Mouse (Mus musculus): Measurements from ENCODE around the gene Zmynd11. TPM values are rescaled to one million over a fixed set of nuclear protein-coding genes. Genes with fewer than 3 reads are reported as not detected.

The Zmynd11 gene
- polyA plus RNA-seq, 1 experiment from 2014 or later, result 119 TPM

- WGBS, result under 1% methylated on average over 62 of the region's 111 CpGs
- no peaks in the 10 kb centered on the region for H3K36me3 ChIP-seq (ENCODE audit: control insufficient read depth, insufficient read depth, low read length)
- peak overlapping the region; percentile 91 for H3K4me3 ChIP-seq (ENCODE audit: low read length)
- ATAC-seq (ENCODE audit: low FRiP score, low TSS enrichment), result peak; percentile 80
- H3K9me3 ChIP-seq (ENCODE audit: control insufficient read depth, low read length), result no peaks in the 10 kb centered on the region
- no peaks in the 10 kb centered on the region for H3K27me3 ChIP-seq (ENCODE audit: control insufficient read depth, insufficient read depth, low read length)
- peak overlapping the region; percentile 74 for H3K4me2 ChIP-seq (replicated peaks; ENCODE audit: low read depth, low read length)
- H3K27ac ChIP-seq (ENCODE audit: low read depth, low read length), result peak overlapping the region; percentile 99
- H3K4me1 ChIP-seq (ENCODE audit: control insufficient read depth, insufficient read depth, low read length), result peaks cover 21% of the 10 kb centered on the region
- H3K9ac ChIP-seq (ENCODE audit: low read depth, low read length), result peak overlapping the region; percentile 100
These were observed 1.1 kb downstream of the Zmynd11 start for GRCm38 (mm10) chr13:9763828-9764645.

- 3% methylated on average over 21 of the region's 21 CpGs for WGBS
- peak overlapping the region; percentile 74 for H3K4me2 ChIP-seq (replicated peaks; ENCODE audit: low read depth, low read length)
- no peaks in the 10 kb centered on the region for H3K9me3 ChIP-seq (ENCODE audit: control insufficient read depth, low read length)
- H3K4me3 ChIP-seq (ENCODE audit: low read length), result peak overlapping the region; percentile 91
- H3K9ac ChIP-seq (ENCODE audit: low read depth, low read length), result peak overlapping the region; percentile 100
- peaks cover 21% of the 10 kb centered on the region for H3K4me1 ChIP-seq (ENCODE audit: control insufficient read depth, insufficient read depth, low read length)
- H3K27ac ChIP-seq (ENCODE audit: low read depth, low read length), result peak overlapping the region; percentile 99
- peak; percentile 28; the same call in 1 of the 2 replicates for ATAC-seq (ENCODE audit: low FRiP score, low TSS enrichment)
- H3K27me3 ChIP-seq (ENCODE audit: control insufficient read depth, insufficient read depth, low read length), result no peaks in the 10 kb centered on the region
- no peaks in the 10 kb centered on the region for H3K36me3 ChIP-seq (ENCODE audit: control insufficient read depth, insufficient read depth, low read length)
These were observed 1.9 kb downstream of the Zmynd11 start for GRCm38 (mm10) chr13:9763100-9763827.

- Histone ChIP-seq H3K27ac (ENCODE audit: low read depth, low read length) (no peak overlapping the region), H3K4me1 (ENCODE audit: control insufficient read depth, insufficient read depth, low read length) (peaks cover 16% of the 10 kb centered on the region), H3K4me3 (ENCODE audit: low read length) (no peak overlapping the region), H3K36me3 (ENCODE audit: control insufficient read depth, insufficient read depth, low read length) (no peaks in the 10 kb centered on the region), H3K4me2 (replicated peaks; ENCODE audit: low read depth, low read length) (no peak overlapping the region), H3K9me3 (ENCODE audit: control insufficient read depth, low read length) (no peaks in the 10 kb centered on the region), H3K9ac (ENCODE audit: low read depth, low read length) (no peak overlapping the region), H3K27me3 (ENCODE audit: control insufficient read depth, insufficient read depth, low read length) (no peaks in the 10 kb centered on the region)
- no peak for ATAC-seq (ENCODE audit: low FRiP score, low TSS enrichment)
- 80% methylated on average over 6 of the region's 6 CpGs for WGBS
These were observed 5.1 kb downstream of the Zmynd11 start for GRCm38 (mm10) chr13:9760057-9760456.

GRCm38 (mm10) chr13:9757842-9758491 lies 7.2 kb downstream of the Zmynd11 start:
- Histone ChIP-seq H3K4me1 (ENCODE audit: control insufficient read depth, insufficient read depth, low read length) (peaks cover 13% of the 10 kb centered on the region), H3K36me3 (ENCODE audit: control insufficient read depth, insufficient read depth, low read length) (no peaks in the 10 kb centered on the region), H3K27me3 (ENCODE audit: control insufficient read depth, insufficient read depth, low read length) (no peaks in the 10 kb centered on the region), H3K27ac (ENCODE audit: low read depth, low read length) (peak overlapping the region; percentile 47; the same call in 1 of the 2 replicates), H3K9ac (ENCODE audit: low read depth, low read length) (no peak overlapping the region), H3K9me3 (ENCODE audit: control insufficient read depth, low read length) (no peaks in the 10 kb centered on the region), H3K4me3 (ENCODE audit: low read length) (no peak overlapping the region), H3K4me2 (replicated peaks; ENCODE audit: low read depth, low read length) (no peak overlapping the region)
- WGBS, result 65% methylated on average over 9 of the region's 9 CpGs
- no peak for ATAC-seq (ENCODE audit: low FRiP score, low TSS enrichment)

- no peak overlapping the region for H3K4me2 ChIP-seq (replicated peaks; ENCODE audit: low read depth, low read length)
- H3K4me1 ChIP-seq (ENCODE audit: control insufficient read depth, insufficient read depth, low read length), result peaks cover 4% of the 10 kb centered on the region; the same call in 1 of the 2 replicates
- H3K36me3 ChIP-seq (ENCODE audit: control insufficient read depth, insufficient read depth, low read length), result no peaks in the 10 kb centered on the region
- H3K4me3 ChIP-seq (ENCODE audit: low read length), result no peak overlapping the region
- WGBS, result 42% methylated on average over 3 of the region's 3 CpGs
- no peaks in the 10 kb centered on the region for H3K9me3 ChIP-seq (ENCODE audit: control insufficient read depth, low read length)
- H3K9ac ChIP-seq (ENCODE audit: low read depth, low read length), result no peak overlapping the region
- no peak overlapping the region for H3K27ac ChIP-seq (ENCODE audit: low read depth, low read length)
- no peak for ATAC-seq (ENCODE audit: low FRiP score, low TSS enrichment)
- H3K27me3 ChIP-seq (ENCODE audit: control insufficient read depth, insufficient read depth, low read length), result no peaks in the 10 kb centered on the region
These were observed 11.4 kb downstream of the Zmynd11 start for GRCm38 (mm10) chr13:9753706-9754105.

GRCm38 (mm10) chr13:9750320-9750719 lies 14.8 kb downstream of the Zmynd11 start:
- H3K4me3 ChIP-seq (ENCODE audit: low read length), result no peak overlapping the region
- ATAC-seq (ENCODE audit: low FRiP score, low TSS enrichment), result no peak
- no peaks in the 10 kb centered on the region for H3K9me3 ChIP-seq (ENCODE audit: control insufficient read depth, low read length)
- H3K27me3 ChIP-seq (ENCODE audit: control insufficient read depth, insufficient read depth, low read length), result no peaks in the 10 kb centered on the region
- 53% methylated on average over 1 of the region's 1 CpGs for WGBS
- no peak overlapping the region for H3K9ac ChIP-seq (ENCODE audit: low read depth, low read length)
- no peaks in the 10 kb centered on the region for H3K4me1 ChIP-seq (ENCODE audit: control insufficient read depth, insufficient read depth, low read length)
- no peak overlapping the region for H3K27ac ChIP-seq (ENCODE audit: low read depth, low read length)
- H3K4me2 ChIP-seq (replicated peaks; ENCODE audit: low read depth, low read length), result no peak overlapping the region
- no peaks in the 10 kb centered on the region for H3K36me3 ChIP-seq (ENCODE audit: control insufficient read depth, insufficient read depth, low read length)

- Histone ChIP-seq H3K4me1 (ENCODE audit: control insufficient read depth, insufficient read depth, low read length) (no peaks in the 10 kb centered on the region), H3K4me3 (ENCODE audit: low read length) (no peak overlapping the region), H3K27ac (ENCODE audit: low read depth, low read length) (no peak overlapping the region), H3K9ac (ENCODE audit: low read depth, low read length) (no peak overlapping the region), H3K27me3 (ENCODE audit: control insufficient read depth, insufficient read depth, low read length) (no peaks in the 10 kb centered on the region), H3K9me3 (ENCODE audit: control insufficient read depth, low read length) (no peaks in the 10 kb centered on the region), H3K4me2 (replicated peaks; ENCODE audit: low read depth, low read length) (no peak overlapping the region), H3K36me3 (ENCODE audit: control insufficient read depth, insufficient read depth, low read length) (no peaks in the 10 kb centered on the region)
- whole genome bisulfite sequencing, result 82% methylated on average over 4 of the region's 4 CpGs
- ATAC-seq (ENCODE audit: low FRiP score, low TSS enrichment), result no peak
These were observed 15.3 kb downstream of the Zmynd11 start for GRCm38 (mm10) chr13:9749796-9750195.

- Histone ChIP-seq H3K4me2 (replicated peaks; ENCODE audit: low read depth, low read length) (no peak overlapping the region), H3K9me3 (ENCODE audit: control insufficient read depth, low read length) (no peaks in the 10 kb centered on the region), H3K4me3 (ENCODE audit: low read length) (no peak overlapping the region), H3K27ac (ENCODE audit: low read depth, low read length) (no peak overlapping the region), H3K27me3 (ENCODE audit: control insufficient read depth, insufficient read depth, low read length) (no peaks in the 10 kb centered on the region), H3K4me1 (ENCODE audit: control insufficient read depth, insufficient read depth, low read length) (no peaks in the 10 kb centered on the region), H3K9ac (ENCODE audit: low read depth, low read length) (no peak overlapping the region), H3K36me3 (ENCODE audit: control insufficient read depth, insufficient read depth, low read length) (peaks cover 4% of the 10 kb centered on the region; the same call in 1 of the 2 replicates)
- ATAC-seq (ENCODE audit: low FRiP score, low TSS enrichment), result no peak
- WGBS, result 76% methylated on average over 2 of the region's 2 CpGs
These were observed 26.9 kb downstream of the Zmynd11 start for GRCm38 (mm10) chr13:9738190-9738589.

Data from kidney, embryonic 14.5 days (tissue).